Mouse (Mus musculus): ENCODE data around the gene Tacc2. TPM values are rescaled to one million over a fixed set of nuclear protein-coding genes. Genes with fewer than 3 reads are reported as not detected.

Tacc2 gene
- polyA plus RNA-seq, 1 experiment, result 80.9 TPM

DNA sequence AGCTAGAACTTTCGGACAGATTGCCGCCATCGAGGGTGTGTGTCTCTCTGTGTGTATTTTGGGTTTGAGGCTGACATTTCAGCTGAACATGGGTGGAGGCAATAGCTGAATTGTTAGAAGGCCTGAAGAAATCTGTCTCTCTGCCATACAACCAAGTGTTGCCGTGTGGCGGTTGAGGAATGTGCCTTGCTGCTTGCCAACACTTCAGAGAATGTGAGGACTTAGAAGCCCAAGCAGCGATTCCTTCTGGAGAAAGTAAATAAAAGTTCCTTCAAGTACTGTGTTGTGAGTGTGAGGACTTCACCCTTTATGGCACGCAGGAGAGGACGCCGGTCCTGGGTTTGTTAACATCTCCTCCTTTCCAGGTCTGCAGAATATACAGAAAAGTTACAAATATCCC lies 63.4 kb downstream of the Tacc2 start:
- Histone ChIP-seq H3K4me1 (ENCODE audit: control insufficient read depth, insufficient read depth, low read length) (peaks cover 5% of the 10 kb centered on the region), H3K4me3 (ENCODE audit: low read depth, low read length) (no peak overlapping the region), H3K9ac (ENCODE audit: low read depth, poor library complexity, severe bottlenecking) (no peak overlapping the region), H3K27me3 (ENCODE audit: control insufficient read depth, insufficient read depth, low read length, poor library complexity, severe bottlenecking) (no peaks in the 10 kb centered on the region), H3K36me3 (ENCODE audit: control insufficient read depth, insufficient read depth, low read length, poor library complexity, severe bottlenecking) (no peaks in the 10 kb centered on the region), H3K27ac (ENCODE audit: insufficient read depth, low read length) (no peak overlapping the region), H3K9me3 (replicated peaks; ENCODE audit: control insufficient read depth, insufficient read depth, low read length, poor library complexity, severe bottlenecking) (no peaks in the 10 kb centered on the region)
- TF ChIP-seq CTCF (IDR thresholded peaks at IDR 0.05; ENCODE audit: low read depth, low read length) (no peak), POLR2A (IDR thresholded peaks at IDR 0.05; ENCODE audit: insufficient read depth, low read length) (no peak), EP300 (IDR thresholded peaks at IDR 0.05; ENCODE audit: insufficient read depth, low read depth, low read length) (no peak)

DNA sequence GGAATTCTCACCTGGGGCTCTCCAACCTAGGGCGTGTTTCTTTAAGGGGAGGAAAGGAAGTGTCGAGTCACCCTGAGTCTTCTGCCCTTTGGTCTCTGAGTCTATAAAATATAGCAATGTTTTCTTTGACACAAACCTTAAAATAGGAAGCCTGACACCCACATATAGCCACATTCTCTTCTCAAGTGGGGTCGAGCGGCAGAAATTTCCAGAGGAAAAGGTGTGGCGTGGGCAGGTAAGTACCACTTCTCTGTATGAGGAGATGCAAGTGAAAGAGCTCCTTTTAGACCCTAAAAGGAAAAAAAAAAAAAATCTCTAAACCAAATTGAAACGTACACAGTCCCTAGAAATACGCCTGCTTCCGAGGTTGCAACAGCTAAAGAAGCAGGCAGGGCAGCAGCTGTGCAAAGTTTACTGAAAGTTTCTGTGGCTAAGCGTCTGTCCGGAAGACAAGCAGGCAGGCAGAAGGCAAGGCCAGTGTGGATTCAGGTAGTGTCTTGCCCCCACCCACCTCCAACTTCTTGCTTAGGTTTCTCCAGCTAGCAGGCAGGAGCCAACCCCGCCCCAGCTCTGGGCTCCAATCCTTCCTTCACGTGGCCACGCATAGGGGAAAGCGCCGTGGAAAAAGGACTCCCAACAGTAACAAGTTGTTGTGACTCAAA lies 68.2 kb downstream of the Tacc2 start:
- H3K4me3 ChIP-seq (ENCODE audit: low read depth, low read length), result peak overlapping the region; percentile 93
- H3K4me1 ChIP-seq (ENCODE audit: control insufficient read depth, insufficient read depth, low read length), result peaks cover 5% of the 10 kb centered on the region
- no peak for TF ChIP-seq CTCF (IDR thresholded peaks at IDR 0.05; ENCODE audit: low read depth, low read length)
- TF ChIP-seq EP300 (IDR thresholded peaks at IDR 0.05; ENCODE audit: insufficient read depth, low read depth, low read length), result peak; percentile 72; the same call in 1 of the 2 replicates
- TF ChIP-seq POLR2A (IDR thresholded peaks at IDR 0.05; ENCODE audit: insufficient read depth, low read length), result no peak
- H3K27me3 ChIP-seq (ENCODE audit: control insufficient read depth, insufficient read depth, low read length, poor library complexity, severe bottlenecking), result no peaks in the 10 kb centered on the region
- H3K9me3 ChIP-seq (replicated peaks; ENCODE audit: control insufficient read depth, insufficient read depth, low read length, poor library complexity, severe bottlenecking), result no peaks in the 10 kb centered on the region
- H3K36me3 ChIP-seq (ENCODE audit: control insufficient read depth, insufficient read depth, low read length, poor library complexity, severe bottlenecking), result no peaks in the 10 kb centered on the region
- peak overlapping the region; percentile 83 for H3K9ac ChIP-seq (ENCODE audit: low read depth, poor library complexity, severe bottlenecking)
- H3K27ac ChIP-seq (ENCODE audit: insufficient read depth, low read length), result peak overlapping the region; percentile 95

DNA sequence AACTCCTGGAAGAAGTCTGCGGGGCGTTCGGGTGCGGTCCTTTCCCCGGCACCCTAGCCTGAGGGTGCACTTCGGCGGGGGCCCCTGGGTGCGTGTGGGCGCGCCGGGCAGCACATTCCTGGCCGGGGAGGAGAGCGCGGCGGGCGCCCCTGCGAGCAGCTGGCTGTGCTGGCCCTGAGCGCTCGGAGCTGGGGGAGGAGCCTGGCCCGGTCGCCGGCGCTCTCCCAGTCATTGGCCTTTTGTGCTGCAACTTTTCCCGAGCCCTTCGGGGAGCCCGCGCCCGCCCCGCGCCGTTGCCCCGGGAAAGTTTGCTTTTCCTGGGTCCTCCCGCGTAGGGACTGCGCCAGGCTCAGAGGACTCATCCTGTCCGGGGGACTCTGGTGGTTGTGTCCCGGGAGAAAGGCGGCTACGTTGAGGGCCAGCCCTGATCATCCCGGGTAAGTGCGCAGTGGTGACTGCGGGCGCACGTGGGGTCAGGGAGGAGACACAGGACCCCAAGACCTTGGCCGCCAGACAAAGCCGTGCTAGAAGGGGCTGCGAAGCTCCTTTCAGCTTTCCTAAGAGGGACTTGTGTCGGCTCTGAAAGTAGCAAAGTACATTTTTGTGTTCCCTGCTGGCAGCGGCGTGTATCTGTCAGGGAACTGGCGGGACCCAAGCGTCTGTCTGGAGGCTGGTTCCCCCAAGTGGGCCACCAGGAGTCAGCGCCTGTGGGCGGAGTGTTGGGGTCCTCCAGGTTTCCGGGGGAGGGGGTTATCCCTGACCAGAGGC lies 68.9 kb downstream of the Tacc2 start:
- Histone ChIP-seq H3K36me3 (ENCODE audit: control insufficient read depth, insufficient read depth, low read length, poor library complexity, severe bottlenecking) (no peaks in the 10 kb centered on the region), H3K27ac (ENCODE audit: insufficient read depth, low read length) (peak overlapping the region; percentile 95), H3K27me3 (ENCODE audit: control insufficient read depth, insufficient read depth, low read length, poor library complexity, severe bottlenecking) (no peaks in the 10 kb centered on the region), H3K9me3 (replicated peaks; ENCODE audit: control insufficient read depth, insufficient read depth, low read length, poor library complexity, severe bottlenecking) (no peaks in the 10 kb centered on the region), H3K4me1 (ENCODE audit: control insufficient read depth, insufficient read depth, low read length) (peaks cover 5% of the 10 kb centered on the region), H3K4me3 (ENCODE audit: low read depth, low read length) (peak overlapping the region; percentile 93), H3K9ac (ENCODE audit: low read depth, poor library complexity, severe bottlenecking) (peak overlapping the region; percentile 83)
- TF ChIP-seq CTCF (IDR thresholded peaks at IDR 0.05; ENCODE audit: low read depth, low read length) (no peak), EP300 (IDR thresholded peaks at IDR 0.05; ENCODE audit: insufficient read depth, low read depth, low read length) (no peak), POLR2A (IDR thresholded peaks at IDR 0.05; ENCODE audit: insufficient read depth, low read length) (no peak)

DNA sequence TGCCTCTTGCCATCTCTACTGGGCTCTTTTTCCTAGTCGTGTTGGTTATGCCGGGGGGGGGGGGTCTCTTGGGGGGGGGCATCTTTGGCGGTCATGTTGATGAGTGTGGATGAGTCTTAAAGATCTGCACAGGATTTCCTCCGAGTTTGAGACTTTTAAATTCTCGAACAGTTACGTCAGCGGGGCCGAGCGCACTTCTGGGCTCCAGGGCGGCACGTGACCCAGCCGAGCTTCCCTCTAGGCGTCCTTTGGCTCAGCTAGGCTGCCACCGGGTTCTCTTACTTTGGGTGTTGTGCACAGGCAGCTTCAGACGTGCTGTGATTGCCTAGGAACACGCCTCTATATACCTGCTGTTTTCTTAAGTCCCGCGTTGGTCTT lies 69.5 kb downstream of the Tacc2 start:
- peak overlapping the region; percentile 83 for H3K9ac ChIP-seq (ENCODE audit: low read depth, poor library complexity, severe bottlenecking)
- peak overlapping the region; percentile 64 for H3K27ac ChIP-seq (ENCODE audit: insufficient read depth, low read length)
- H3K36me3 ChIP-seq (ENCODE audit: control insufficient read depth, insufficient read depth, low read length, poor library complexity, severe bottlenecking), result no peaks in the 10 kb centered on the region
- peak overlapping the region; percentile 93 for H3K4me3 ChIP-seq (ENCODE audit: low read depth, low read length)
- H3K9me3 ChIP-seq (replicated peaks; ENCODE audit: control insufficient read depth, insufficient read depth, low read length, poor library complexity, severe bottlenecking), result no peaks in the 10 kb centered on the region
- TF ChIP-seq EP300 (IDR thresholded peaks at IDR 0.05; ENCODE audit: insufficient read depth, low read depth, low read length), result no peak
- H3K27me3 ChIP-seq (ENCODE audit: control insufficient read depth, insufficient read depth, low read length, poor library complexity, severe bottlenecking), result no peaks in the 10 kb centered on the region
- H3K4me1 ChIP-seq (ENCODE audit: control insufficient read depth, insufficient read depth, low read length), result peaks cover 5% of the 10 kb centered on the region

DNA sequence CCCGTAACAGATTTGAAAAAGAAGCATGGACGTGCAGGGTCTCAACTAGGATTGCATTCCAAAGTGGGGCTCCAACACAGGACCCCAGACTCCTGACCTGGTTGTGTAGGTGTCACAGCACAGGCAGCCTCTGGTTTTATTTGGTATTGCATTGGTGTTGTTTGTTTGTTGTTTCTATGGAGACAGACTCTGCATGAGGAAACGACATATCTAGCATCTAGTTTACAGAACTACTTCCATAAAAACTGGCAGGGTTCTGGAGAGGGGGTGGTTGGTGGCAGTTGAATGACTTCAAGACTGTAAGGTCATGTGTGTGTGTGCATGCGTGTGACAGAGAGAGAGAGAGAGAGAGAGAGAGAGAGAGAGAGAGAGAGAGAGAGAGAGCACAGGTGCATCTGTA lies 70.8 kb downstream of the Tacc2 start:
- Histone ChIP-seq H3K27me3 (ENCODE audit: control insufficient read depth, insufficient read depth, low read length, poor library complexity, severe bottlenecking) (no peaks in the 10 kb centered on the region), H3K4me3 (ENCODE audit: low read depth, low read length) (no peak overlapping the region), H3K36me3 (ENCODE audit: control insufficient read depth, insufficient read depth, low read length, poor library complexity, severe bottlenecking) (no peaks in the 10 kb centered on the region), H3K9ac (ENCODE audit: low read depth, poor library complexity, severe bottlenecking) (no peak overlapping the region), H3K27ac (ENCODE audit: insufficient read depth, low read length) (no peak overlapping the region), H3K4me1 (ENCODE audit: control insufficient read depth, insufficient read depth, low read length) (peaks cover 5% of the 10 kb centered on the region), H3K9me3 (replicated peaks; ENCODE audit: control insufficient read depth, insufficient read depth, low read length, poor library complexity, severe bottlenecking) (no peaks in the 10 kb centered on the region)
- no peak for TF ChIP-seq CTCF (IDR thresholded peaks at IDR 0.05; ENCODE audit: low read depth, low read length)
- no peak for TF ChIP-seq POLR2A (IDR thresholded peaks at IDR 0.05; ENCODE audit: insufficient read depth, low read length)

DNA sequence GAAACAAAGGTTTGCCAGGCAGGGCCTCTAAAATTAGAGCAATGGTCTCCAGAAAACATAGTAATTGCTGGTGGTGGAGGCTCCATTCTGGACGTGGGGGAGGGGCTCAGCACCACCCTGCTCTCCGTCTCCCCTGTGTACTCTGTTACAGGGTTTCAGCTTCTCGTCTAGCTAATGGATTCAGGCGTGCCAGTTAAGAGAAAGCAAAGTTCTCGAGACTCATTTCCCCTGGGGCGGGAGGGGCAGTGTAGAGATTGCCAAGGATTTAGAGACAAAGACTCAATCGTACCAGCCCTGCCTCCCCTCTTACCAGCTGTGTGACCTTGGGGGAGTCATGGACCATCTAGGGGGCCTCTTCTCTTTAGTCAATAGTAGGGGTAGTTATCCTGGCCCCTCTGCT lies 72.0 kb downstream of the Tacc2 start:
- no peak overlapping the region for H3K9ac ChIP-seq (ENCODE audit: low read depth, poor library complexity, severe bottlenecking)
- no peak for TF ChIP-seq EP300 (IDR thresholded peaks at IDR 0.05; ENCODE audit: insufficient read depth, low read depth, low read length)
- TF ChIP-seq CTCF (IDR thresholded peaks at IDR 0.05; ENCODE audit: low read depth, low read length), result no peak
- TF ChIP-seq POLR2A (IDR thresholded peaks at IDR 0.05; ENCODE audit: insufficient read depth, low read length), result no peak
- no peaks in the 10 kb centered on the region for H3K36me3 ChIP-seq (ENCODE audit: control insufficient read depth, insufficient read depth, low read length, poor library complexity, severe bottlenecking)
- H3K4me3 ChIP-seq (ENCODE audit: low read depth, low read length), result no peak overlapping the region
- H3K27me3 ChIP-seq (ENCODE audit: control insufficient read depth, insufficient read depth, low read length, poor library complexity, severe bottlenecking), result no peaks in the 10 kb centered on the region
- H3K4me1 ChIP-seq (ENCODE audit: control insufficient read depth, insufficient read depth, low read length), result no peaks in the 10 kb centered on the region
- no peaks in the 10 kb centered on the region for H3K9me3 ChIP-seq (replicated peaks; ENCODE audit: control insufficient read depth, insufficient read depth, low read length, poor library complexity, severe bottlenecking)
- H3K27ac ChIP-seq (ENCODE audit: insufficient read depth, low read length), result no peak overlapping the region

Measured in ES-Bruce4 (cell line).